Mouse (Mus musculus): ENCODE measurements around the gene Rtn4rl1. TPM values are rescaled to one million over a fixed set of nuclear protein-coding genes. Genes with fewer than 3 reads are reported as not detected.
A peak's percentile ranks its signal among the peaks of the same experiment; 100 is the strongest.

Rtn4rl1 gene
- polyA plus RNA-seq, 1 experiment from 2014 or later: 2.0 TPM

DNA sequence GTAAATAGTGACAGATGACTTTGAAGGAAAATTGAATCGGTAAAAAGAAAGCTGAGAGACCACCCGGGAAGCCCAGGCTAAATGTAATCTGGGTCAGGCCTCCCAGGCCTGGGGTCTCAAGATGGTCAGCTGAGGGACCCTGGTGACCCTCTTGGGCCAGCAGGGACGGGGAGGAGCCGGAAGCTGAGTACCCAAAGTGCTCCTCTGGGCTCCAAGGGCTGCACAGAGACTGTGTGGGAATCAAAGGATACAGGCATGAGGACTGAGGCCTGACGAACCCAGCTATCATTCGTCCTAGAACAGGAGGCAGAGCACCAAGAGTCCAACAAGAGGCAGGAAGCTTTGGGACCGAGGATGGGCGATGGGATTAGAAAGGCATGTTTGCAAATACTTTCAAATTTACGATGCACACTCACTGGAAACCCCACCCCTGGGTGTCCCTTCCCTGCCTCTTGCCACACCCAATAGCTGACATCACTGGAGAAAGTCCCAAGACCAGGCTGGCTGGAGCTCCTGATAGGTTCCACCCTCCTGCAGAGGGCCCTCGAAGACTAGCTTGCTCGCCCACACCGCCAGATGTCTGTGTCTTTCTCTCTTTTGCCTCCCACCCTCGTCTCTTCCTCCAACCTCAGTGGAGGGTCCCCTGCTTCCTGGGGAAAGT lies 60.8 kb downstream of the Rtn4rl1 start:
- TF ChIP-seq EP300 (IDR thresholded peaks at IDR 0.05; ENCODE audit: low read depth): no peak
- TF ChIP-seq CTCF (IDR thresholded peaks at IDR 0.05; ENCODE audit: low read depth): peak; percentile 59
- Histone ChIP-seq H3K4me2 (ENCODE audit: low read depth, low read length) (peak overlapping the region; percentile 49), H3K4me1 (ENCODE audit: insufficient read depth) (peaks cover 8% of the 10 kb centered on the region), H3K36me3 (replicated peaks; ENCODE audit: insufficient read depth, low read length) (no peaks in the 10 kb centered on the region), H3K9me3 (ENCODE audit: low read length) (no peaks in the 10 kb centered on the region), H3K27ac (ENCODE audit: low read depth) (peak overlapping the region; percentile 25), H3K9ac (replicated peaks) (no peak overlapping the region), H3K27me3 (ENCODE audit: insufficient read depth, low read length) (no peaks in the 10 kb centered on the region), H3K4me3 (ENCODE audit: low read depth, low read length) (no peak overlapping the region)
- peak; percentile 82 for ATAC-seq
- DNase-seq: peak; percentile 55
- WGBS (ENCODE audit: insufficient replicate concordance): 48% methylated on average over 13 of the region's 13 CpGs

DNA sequence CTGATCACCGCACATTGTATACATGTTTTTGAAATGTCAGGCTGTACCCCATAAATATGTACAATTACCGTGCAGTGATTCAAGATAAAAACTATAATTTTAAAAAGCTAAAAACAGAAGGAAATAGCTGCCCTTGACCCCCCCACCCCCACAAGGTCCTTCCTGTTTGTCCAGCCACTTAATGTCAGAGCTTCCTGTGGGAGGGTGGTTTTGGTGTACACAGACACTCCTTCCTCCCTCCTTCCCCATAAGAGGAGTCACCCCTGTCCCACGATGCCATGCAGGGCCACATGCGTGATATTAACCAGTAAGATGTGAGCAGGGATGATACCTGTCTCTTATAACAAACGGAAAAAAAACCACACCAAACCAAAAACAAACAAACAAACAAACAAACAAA lies 61.7 kb downstream of the Rtn4rl1 start:
- Histone ChIP-seq H3K4me3 (ENCODE audit: low read depth, low read length) (no peak overlapping the region), H3K36me3 (replicated peaks; ENCODE audit: insufficient read depth, low read length) (no peaks in the 10 kb centered on the region), H3K4me2 (ENCODE audit: low read depth, low read length) (no peak overlapping the region), H3K9me3 (ENCODE audit: low read length) (no peaks in the 10 kb centered on the region), H3K4me1 (ENCODE audit: insufficient read depth) (peaks cover 8% of the 10 kb centered on the region), H3K27ac (ENCODE audit: low read depth) (no peak overlapping the region), H3K9ac (replicated peaks) (no peak overlapping the region), H3K27me3 (ENCODE audit: insufficient read depth, low read length) (no peaks in the 10 kb centered on the region)
- no peak for TF ChIP-seq CTCF (IDR thresholded peaks at IDR 0.05; ENCODE audit: low read depth)
- TF ChIP-seq EP300 (IDR thresholded peaks at IDR 0.05; ENCODE audit: low read depth): no peak; the same call in 1 of the 2 replicates
- 41% methylated on average over 5 of the region's 5 CpGs for WGBS (ENCODE audit: insufficient replicate concordance)
- DNase-seq (no peak), ATAC-seq (no peak)

DNA sequence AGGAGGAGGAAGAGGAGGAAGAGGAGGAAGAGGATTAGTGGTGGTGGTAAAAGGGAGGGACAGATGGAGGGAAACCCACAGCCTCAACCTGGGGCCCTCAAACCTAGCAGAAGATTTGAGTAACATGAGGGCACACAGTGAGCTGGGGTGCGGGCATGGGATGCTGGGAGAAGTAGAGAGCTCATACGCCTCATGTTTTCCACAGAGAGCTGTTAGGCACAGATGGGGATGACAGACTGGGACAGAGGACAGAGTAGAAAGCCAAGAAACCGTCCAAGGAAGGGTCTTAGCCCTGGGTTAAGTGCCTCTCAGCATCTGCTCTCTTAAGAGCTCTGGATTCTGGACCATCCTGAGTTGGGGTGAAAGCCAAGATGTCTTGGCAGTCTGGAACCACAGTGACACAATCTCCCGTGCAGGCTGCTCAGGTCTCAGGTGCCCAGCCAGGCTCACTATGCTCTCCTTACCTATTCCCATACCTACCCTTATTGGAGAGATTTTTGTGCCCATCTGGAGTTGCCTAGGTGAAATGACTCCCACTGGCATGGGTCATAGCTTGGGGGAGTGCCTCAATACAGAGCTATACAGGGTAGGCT lies 63.6 kb downstream of the Rtn4rl1 start:
- DNase-seq (no peak), ATAC-seq (no peak)
- H3K4me3 ChIP-seq (ENCODE audit: low read depth, low read length): no peak overlapping the region
- no peak overlapping the region for H3K27ac ChIP-seq (ENCODE audit: low read depth)
- no peaks in the 10 kb centered on the region for H3K36me3 ChIP-seq (replicated peaks; ENCODE audit: insufficient read depth, low read length)
- H3K4me2 ChIP-seq (ENCODE audit: low read depth, low read length): no peak overlapping the region
- H3K9ac ChIP-seq (replicated peaks): no peak overlapping the region
- H3K4me1 ChIP-seq (ENCODE audit: insufficient read depth): peaks cover 8% of the 10 kb centered on the region
- no peak for TF ChIP-seq CTCF (IDR thresholded peaks at IDR 0.05; ENCODE audit: low read depth)
- no peak for TF ChIP-seq EP300 (IDR thresholded peaks at IDR 0.05; ENCODE audit: low read depth)
- no peaks in the 10 kb centered on the region for H3K27me3 ChIP-seq (ENCODE audit: insufficient read depth, low read length)
- no peaks in the 10 kb centered on the region for H3K9me3 ChIP-seq (ENCODE audit: low read length)
- 74% methylated on average over 4 of the region's 4 CpGs for WGBS (ENCODE audit: insufficient replicate concordance)

DNA sequence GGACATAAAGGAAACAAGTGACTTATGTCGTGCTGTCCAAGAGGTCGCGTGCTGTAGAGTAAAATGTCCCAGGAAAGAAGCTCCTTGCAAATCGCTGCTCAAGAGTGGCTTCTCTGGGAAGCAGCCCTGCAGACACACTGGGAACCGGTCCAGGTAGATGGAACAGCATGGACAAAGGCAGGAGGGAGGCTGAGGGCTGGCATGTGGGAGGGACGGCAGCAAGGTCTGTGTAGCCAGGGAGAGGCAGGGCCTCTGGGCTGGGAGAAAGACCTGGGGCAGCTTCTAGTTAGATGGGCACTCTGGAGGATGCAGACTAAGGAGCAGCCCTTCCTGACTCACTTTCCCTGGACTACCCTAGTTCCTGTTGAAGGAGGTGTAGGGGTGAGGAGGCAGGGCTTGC lies 65.8 kb downstream of the Rtn4rl1 start:
- Histone ChIP-seq H3K27me3 (ENCODE audit: insufficient read depth, low read length) (no peaks in the 10 kb centered on the region), H3K4me3 (ENCODE audit: low read depth, low read length) (no peak overlapping the region), H3K9ac (replicated peaks) (no peak overlapping the region), H3K4me1 (ENCODE audit: insufficient read depth) (peaks cover 9% of the 10 kb centered on the region; the same call in 1 of the 2 replicates), H3K27ac (ENCODE audit: low read depth) (no peak overlapping the region), H3K9me3 (ENCODE audit: low read length) (no peaks in the 10 kb centered on the region), H3K36me3 (replicated peaks; ENCODE audit: insufficient read depth, low read length) (no peaks in the 10 kb centered on the region), H3K4me2 (ENCODE audit: low read depth, low read length) (no peak overlapping the region)
- no peak for TF ChIP-seq CTCF (IDR thresholded peaks at IDR 0.05; ENCODE audit: low read depth)
- TF ChIP-seq EP300 (IDR thresholded peaks at IDR 0.05; ENCODE audit: low read depth): no peak
- no peak for DNase-seq
- ATAC-seq: no peak
- WGBS (ENCODE audit: insufficient replicate concordance): 79% methylated on average over 6 of the region's 6 CpGs

DNA sequence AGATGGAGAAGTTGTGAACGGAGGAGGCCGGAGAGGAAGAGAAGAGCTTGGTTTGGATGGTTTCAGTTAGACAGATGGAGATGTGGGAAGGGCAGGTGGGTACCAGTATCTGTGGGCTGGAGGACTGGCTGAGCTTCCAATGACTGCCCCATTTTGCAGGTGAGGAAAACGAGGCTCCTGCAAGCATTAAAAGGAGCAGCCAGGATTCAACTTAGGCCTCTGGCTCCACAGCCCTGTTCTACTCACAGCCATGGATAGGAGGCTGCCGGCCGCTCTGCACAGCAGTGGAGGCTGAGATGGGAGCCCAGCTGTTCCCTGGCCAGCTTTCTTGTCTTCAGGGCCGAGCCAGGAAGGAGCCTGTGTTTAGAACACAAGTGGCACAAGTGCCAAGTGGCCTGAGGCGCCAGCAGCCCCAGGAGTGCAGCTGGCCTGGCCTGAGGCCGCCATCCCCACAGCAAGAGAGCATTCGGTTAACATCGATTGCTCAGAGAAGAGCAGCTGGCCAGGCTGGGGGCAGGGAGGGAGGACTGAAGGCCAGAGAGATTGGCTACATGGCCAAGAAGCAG lies 66.5 kb downstream of the Rtn4rl1 start:
- 0 out of 2 replicates have a peak, but pooled peaks cover 5% of the 10 kb centered on the region for H3K4me1 ChIP-seq (ENCODE audit: insufficient read depth)
- H3K27ac ChIP-seq (ENCODE audit: low read depth): no peak overlapping the region
- H3K4me2 ChIP-seq (ENCODE audit: low read depth, low read length): no peak overlapping the region
- no peak overlapping the region for H3K9ac ChIP-seq (replicated peaks)
- DNase-seq (no peak), ATAC-seq (no peak)
- no peaks in the 10 kb centered on the region for H3K9me3 ChIP-seq (ENCODE audit: low read length)
- H3K4me3 ChIP-seq (ENCODE audit: low read depth, low read length): no peak overlapping the region
- H3K36me3 ChIP-seq (replicated peaks; ENCODE audit: insufficient read depth, low read length): no peaks in the 10 kb centered on the region
- no peaks in the 10 kb centered on the region for H3K27me3 ChIP-seq (ENCODE audit: insufficient read depth, low read length)
- 69% methylated on average over 10 of the region's 10 CpGs for WGBS (ENCODE audit: insufficient replicate concordance)
- TF ChIP-seq CTCF (IDR thresholded peaks at IDR 0.05; ENCODE audit: low read depth) (no peak), EP300 (IDR thresholded peaks at IDR 0.05; ENCODE audit: low read depth) (no peak)

DNA sequence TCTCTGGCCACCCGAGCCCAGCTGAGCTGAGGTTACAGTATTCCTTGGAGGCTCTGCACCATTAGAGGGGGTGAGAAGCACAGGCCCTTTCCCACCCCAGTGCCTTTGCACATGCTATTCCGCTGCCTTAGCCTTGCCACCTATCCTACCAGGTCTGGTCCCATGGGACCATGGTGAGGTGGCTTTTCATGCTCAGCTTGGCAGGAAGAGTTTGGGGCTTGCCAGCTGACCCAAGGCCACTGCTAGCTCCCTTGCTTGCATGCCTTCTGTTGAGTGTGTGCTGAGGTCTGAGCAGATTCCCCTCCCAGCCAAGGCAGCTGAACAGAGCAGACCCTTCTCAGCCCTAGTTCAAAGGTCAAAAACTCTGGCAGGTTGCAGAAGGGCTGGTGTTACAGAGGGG lies 67.4 kb downstream of the Rtn4rl1 start:
- H3K36me3 ChIP-seq (replicated peaks; ENCODE audit: insufficient read depth, low read length): no peaks in the 10 kb centered on the region
- H3K27ac ChIP-seq (ENCODE audit: low read depth): no peak overlapping the region
- no peaks in the 10 kb centered on the region for H3K27me3 ChIP-seq (ENCODE audit: insufficient read depth, low read length)
- ATAC-seq (no peak), DNase-seq (no peak)
- no peak overlapping the region for H3K4me3 ChIP-seq (ENCODE audit: low read depth, low read length)
- no peak overlapping the region for H3K9ac ChIP-seq (replicated peaks)
- H3K9me3 ChIP-seq (ENCODE audit: low read length): no peaks in the 10 kb centered on the region
- H3K4me2 ChIP-seq (ENCODE audit: low read depth, low read length): no peak overlapping the region
- no peak for TF ChIP-seq EP300 (IDR thresholded peaks at IDR 0.05; ENCODE audit: low read depth)
- no peak for TF ChIP-seq CTCF (IDR thresholded peaks at IDR 0.05; ENCODE audit: low read depth)
- 0 out of 2 replicates have a peak, but pooled peaks cover 5% of the 10 kb centered on the region for H3K4me1 ChIP-seq (ENCODE audit: insufficient read depth)
- WGBS (ENCODE audit: insufficient replicate concordance): 80% methylated on average over 2 of the region's 2 CpGs

All from liver, postnatal 0 days (tissue).